Mouse (Mus musculus) brain, embryonic 14.5 days (tissue): Measurements from ENCODE around the gene Msrb1.

Experiments
- CTCF ChIP-seq: fragments of 200-500 bp; IDR thresholded peaks from 2 replicates; pipeline ENCODE4 v1.5.1; 2012; ENCODE audit warnings: inconsistent platforms, mild to moderate bottlenecking, moderate library complexity, borderline replicate concordance; ENCODE audit not compliant: insufficient read depth, insufficient read length; ENCODE audit errors: extremely low read depth
- POLR2A ChIP-seq: fragments of 200-500 bp; IDR thresholded peaks from 2 replicates; pipeline ENCODE4 v1.6.1; 2012; ENCODE audit warnings: mild to moderate bottlenecking, inconsistent platforms, borderline replicate concordance; ENCODE audit not compliant: poor library complexity, insufficient read depth, insufficient read length, severe bottlenecking; ENCODE audit errors: extremely low read depth

GRCm38 (mm10) chr17:24689251-24690081 is 47.0 kb upstream of the Msrb1 start, which contains the start of gene Syngr3:
- TF ChIP-seq POLR2A (peak; percentile 38), CTCF (no peak)
